9 mouse cellular contexts compared by ENCODE assay signal in genomic region chr11:109593200-109593981, GRCm38 (mm10). TPM values are rescaled to one million over a fixed set of nuclear protein-coding genes. Genes with fewer than 3 reads are reported as not detected.
DNase-seq lines count a peak whose midpoint lies in the region; ATAC-seq and TF ChIP-seq lines count a peak whose summit lies in the region.
"Had no signal": no experiment of that assay in that cellular context is flagged by ENCODE, and none has a peak within 500 bp of the region (broad histone marks: within the 10 kb centered on the region; RNA-seq: fewer than 3 reads in every experiment).

No protein-coding gene starts in this region.

- TF ChIP-seq CTCF in lung, postnatal 0 days (IDR thresholded peaks at IDR 0.05): no peak
- no peak for TF ChIP-seq CTCF in lung, adult 2 months (IDR thresholded peaks at IDR 0.05; ENCODE audit: insufficient read depth, low read length)
- no peak for TF ChIP-seq CTCF in stomach, postnatal 0 days (IDR thresholded peaks at IDR 0.05; ENCODE audit: low read depth)

- no peak overlapping the region for H3K4me2 ChIP-seq in lung, postnatal 0 days (replicated peaks; ENCODE audit: low read depth, low read length)
- H3K4me2 ChIP-seq in embryonic facial prominence, embryonic 15.5 days (replicated peaks): no peak overlapping the region
- no peak overlapping the region for H3K4me2 ChIP-seq in stomach, postnatal 0 days (replicated peaks; ENCODE audit: low read depth)
- no peak overlapping the region for H3K4me2 ChIP-seq in midbrain, embryonic 11.5 days

- no peak; the same call in 1 of the 2 replicates for TF ChIP-seq EP300 in lung, postnatal 0 days (IDR thresholded peaks at IDR 0.05)
- no peak for TF ChIP-seq EP300 in stomach, postnatal 0 days (optimal IDR thresholded peaks at IDR 0.05)

- TF ChIP-seq POLR2A in lung, adult 2 months (IDR thresholded peaks at IDR 0.05; ENCODE audit: borderline replicate concordance, extremely low read depth, low read depth, low read length): no peak

- no peak overlapping the region for H3K9ac ChIP-seq in lung, postnatal 0 days (replicated peaks; ENCODE audit: low read depth)
- H3K9ac ChIP-seq in embryonic facial prominence, embryonic 15.5 days: no peak overlapping the region
- H3K9ac ChIP-seq in stomach, postnatal 0 days (ENCODE audit: low read length): no peak overlapping the region
- no peak overlapping the region for H3K9ac ChIP-seq in midbrain, embryonic 11.5 days (ENCODE audit: low read length)

- H3K27ac ChIP-seq in lung, postnatal 0 days (ENCODE audit: low read length): no peak overlapping the region; the same call in 1 of the 2 replicates
- H3K27ac ChIP-seq in embryonic facial prominence, embryonic 15.5 days (replicated peaks): 0 out of 2 replicates have a peak overlapping the region, but pooled peaks have one; percentile 28
- H3K27ac ChIP-seq in stomach, postnatal 0 days (replicated peaks): peak overlapping the region; percentile 49; the same call in 1 of the 2 replicates
- no peak overlapping the region for H3K27ac ChIP-seq in midbrain, embryonic 11.5 days (ENCODE audit: low read depth, low read length)

- H3K36me3 ChIP-seq in lung, postnatal 0 days (ENCODE audit: insufficient read depth, low read length): peaks cover 17% of the 10 kb centered on the region
- H3K36me3 ChIP-seq in embryonic facial prominence, embryonic 15.5 days: peaks cover 28% of the 10 kb centered on the region
- H3K36me3 ChIP-seq in stomach, postnatal 0 days (ENCODE audit: control insufficient read depth, insufficient read depth, low read length): peaks cover 18% of the 10 kb centered on the region; the same call in 1 of the 2 replicates
- H3K36me3 ChIP-seq in midbrain, embryonic 11.5 days (ENCODE audit: control insufficient read depth, insufficient read depth, low read length): no peaks in the 10 kb centered on the region

- ATAC-seq in lung, postnatal 0 days: peak; percentile 89
- ATAC-seq in embryonic facial prominence, embryonic 15.5 days (ENCODE audit: insufficient number of reproducible peaks, low FRiP score, low TSS enrichment, low read depth): peak; percentile 6; the same call in 1 of the 2 replicates
- ATAC-seq in stomach, postnatal 0 days (ENCODE audit: low FRiP score, low TSS enrichment): peak; percentile 60; the same call in 1 of the 2 replicates
- ATAC-seq in midbrain, embryonic 11.5 days (ENCODE audit: low FRiP score): no peak
- ATAC-seq: Patski had no signal

- H3K9me3 ChIP-seq in lung, postnatal 0 days (ENCODE audit: low read length): no peaks in the 10 kb centered on the region
- H3K9me3 ChIP-seq in embryonic facial prominence, embryonic 15.5 days (replicated peaks): no peaks in the 10 kb centered on the region
- no peaks in the 10 kb centered on the region for H3K9me3 ChIP-seq in stomach, postnatal 0 days (ENCODE audit: control insufficient read depth, low read length)
- no peaks in the 10 kb centered on the region for H3K9me3 ChIP-seq in midbrain, embryonic 11.5 days (ENCODE audit: control insufficient read depth, low read length)

- WGBS in lung, postnatal 0 days: 22% methylated on average over 6 of the region's 6 CpGs
- WGBS in lung, adult 2 months: 40% methylated on average over 6 of the region's 6 CpGs
- 40% methylated on average over 6 of the region's 6 CpGs for WGBS in embryonic facial prominence, embryonic 15.5 days
- 17% methylated on average over 6 of the region's 6 CpGs for WGBS in stomach, postnatal 0 days
- 80% methylated on average over 6 of the region's 6 CpGs for WGBS in midbrain, embryonic 11.5 days

- no peak overlapping the region for H3K4me3 ChIP-seq in lung, postnatal 0 days (ENCODE audit: low read depth, low read length)
- no peak overlapping the region for H3K4me3 ChIP-seq in lung, adult 2 months (replicated peaks; ENCODE audit: extremely low read depth, low read depth, low read length)
- no peak overlapping the region for H3K4me3 ChIP-seq in embryonic facial prominence, embryonic 15.5 days (replicated peaks)
- H3K4me3 ChIP-seq in stomach, postnatal 0 days (ENCODE audit: low read depth, low read length): no peak overlapping the region
- no peak overlapping the region for H3K4me3 ChIP-seq in midbrain, embryonic 11.5 days (ENCODE audit: low read depth, low read length)

- no peaks in the 10 kb centered on the region; the same call in 1 of the 2 replicates for H3K4me1 ChIP-seq in lung, postnatal 0 days (ENCODE audit: insufficient read depth, low read depth, low read length)
- H3K4me1 ChIP-seq in lung, adult 2 months (ENCODE audit: control insufficient read depth, insufficient read depth, low read length): no peaks in the 10 kb centered on the region
- no peaks in the 10 kb centered on the region for H3K4me1 ChIP-seq in embryonic facial prominence, embryonic 15.5 days
- H3K4me1 ChIP-seq in stomach, postnatal 0 days (replicated peaks; ENCODE audit: control insufficient read depth, insufficient read depth): no peaks in the 10 kb centered on the region
- H3K4me1 ChIP-seq in midbrain, embryonic 11.5 days (ENCODE audit: control insufficient read depth, insufficient read depth, low read length): no peaks in the 10 kb centered on the region

- DNase-seq in lung, postnatal 0 days (ENCODE audit: low spot score): peak; percentile 78
- no peak for DNase-seq in lung, adult 2 months
- peak; percentile 32 to 46 for DNase-seq in kidney, postnatal 36 days
- no peak for DNase-seq in stomach, postnatal 0 days (ENCODE audit: low spot score)
- DNase-seq in urinary bladder, adult 18-20 months (ENCODE audit: low spot score in 2 of 2): no peak
- DNase-seq in midbrain, embryonic 11.5 days (ENCODE audit: low spot score, missing footprints): no peak
- DNase-seq: gastrocnemius, postnatal 10 days had no signal

- H3K27me3 ChIP-seq in lung, postnatal 0 days (replicated peaks; ENCODE audit: insufficient read depth, low read length): no peaks in the 10 kb centered on the region
- H3K27me3 ChIP-seq in embryonic facial prominence, embryonic 15.5 days: no peaks in the 10 kb centered on the region
- H3K27me3 ChIP-seq in stomach, postnatal 0 days (ENCODE audit: control insufficient read depth, insufficient read depth, low read length): no peaks in the 10 kb centered on the region
- no peaks in the 10 kb centered on the region for H3K27me3 ChIP-seq in midbrain, embryonic 11.5 days (ENCODE audit: control insufficient read depth, insufficient read depth, low read length)
- H3K27me3 ChIP-seq: Patski had no signal

RNA-seq across cellular contexts. Expression of gene Wipi1, which starts 18.4 kb away (rescaled TPM):
- polyA plus RNA-seq in lung, postnatal 0 days (2015; fragmentation: Nextera tagmentation; extraction: Ambion mirVana): 51.4 and 65.1 TPM in 2 replicates
- 16.3 and 20.3 TPM in 2 replicates for polyA plus RNA-seq in lung, adult 2 months (2012; rRNA removed)
- polyA plus RNA-seq in embryonic facial prominence, embryonic 15.5 days (2015; fragmentation: Nextera tagmentation; extraction: Ambion mirVana): 62.5 and 64.5 TPM in 2 replicates
- 35.3 and 40.5 TPM in 2 replicates for polyA plus RNA-seq in stomach, postnatal 0 days (2015; fragmentation: Nextera tagmentation; extraction: Ambion mirVana)
- polyA plus RNA-seq in midbrain, embryonic 11.5 days (2014; fragmentation: Nextera tagmentation; extraction: Ambion mirVana): 11.1 and 12.4 TPM in 2 replicates

RNA-seq across cellular contexts. Expression of gene Prkar1a, which starts 55.8 kb away (rescaled TPM):
- 305 TPM in 2 replicates for polyA plus RNA-seq in lung, postnatal 0 days (2015; fragmentation: Nextera tagmentation; extraction: Ambion mirVana)
- polyA plus RNA-seq in lung, adult 2 months (2012; rRNA removed): 110 and 128 TPM in 2 replicates
- 330 and 347 TPM in 2 replicates for polyA plus RNA-seq in embryonic facial prominence, embryonic 15.5 days (2015; fragmentation: Nextera tagmentation; extraction: Ambion mirVana)
- polyA plus RNA-seq in stomach, postnatal 0 days (2015; fragmentation: Nextera tagmentation; extraction: Ambion mirVana): 176 and 177 TPM in 2 replicates
- 435 and 478 TPM in 2 replicates for polyA plus RNA-seq in midbrain, embryonic 11.5 days (2014; fragmentation: Nextera tagmentation; extraction: Ambion mirVana)

Comparison
In these comparisons a context has a peak if more than half of its experiments do, and no peak if none do; other contexts are left out.
1. DNase-seq: peak in lung, postnatal 0 days (single experiment) and kidney, postnatal 36 days (2 of 2); none in lung, adult 2 months (single experiment), stomach, postnatal 0 days (single experiment), urinary bladder, adult 18-20 months (0 of 2) and midbrain, embryonic 11.5 days (single experiment).
2. H3K27ac ChIP-seq: peak in embryonic facial prominence, embryonic 15.5 days (single experiment) and stomach, postnatal 0 days (single experiment); none in lung, postnatal 0 days (single experiment) and midbrain, embryonic 11.5 days (single experiment).